Mouse (Mus musculus) T-helper 2 cell (primary cell): ENCODE results near the gene Dok3.

ENCODE experiments used
- in situ Hi-C: fragments of 300-600 bp; cut with MboI, MseI; formaldehyde crosslinking; loops from one replicate; pipeline ENCODE4 v1.15.1; 2025; ENCODE audit warnings: high pct_unique_total_duplicates

The Dok3 gene

DNA sequence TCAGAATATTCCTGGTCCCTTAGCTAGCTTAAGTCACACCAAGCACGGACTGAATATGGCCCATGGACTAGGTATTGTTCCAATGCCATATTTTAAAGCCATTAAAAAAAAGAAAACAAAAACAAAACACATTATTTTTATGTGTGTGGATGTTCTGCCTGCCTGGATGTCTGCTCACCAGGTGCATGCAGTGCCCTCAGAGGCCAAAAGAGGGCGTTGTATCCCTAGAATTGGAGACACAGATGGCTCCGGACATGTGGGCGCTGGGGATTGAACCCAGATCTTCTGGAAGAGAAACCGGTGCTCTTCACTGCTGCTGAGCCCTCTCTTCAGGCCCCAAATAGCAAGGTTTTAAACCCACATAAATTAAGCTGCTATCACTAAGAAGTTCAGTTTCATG is 51.1 kb downstream of the Dok3 start:
- in situ Hi-C loops: loop anchor here (5.0 kb wide), 1 partner anchor 34 kb away; the partner anchor contains the start of gene Pdlim7

- in situ Hi-C loops: loop anchor here (5.0 kb wide), 1 partner anchor 35 kb away; the partner anchor contains the start of gene Pdlim7
Observed at GRCm38 (mm10) chr13:55477492-55477891, 51.6 kb downstream of the Dok3 start.

GRCm38 (mm10) chr13:55476256-55476655 is 52.8 kb downstream of the Dok3 start:
- in situ Hi-C loops: loop anchor here (5.0 kb wide), 1 partner anchor 36 kb away; the partner anchor contains the start of gene Pdlim7

GRCm38 (mm10) chr13:55475750-55476149 is 53.3 kb downstream of the Dok3 start:
- in situ Hi-C loops: loop anchor here (5.0 kb wide), 1 partner anchor 37 kb away; the partner anchor contains the start of gene Pdlim7

DNA sequence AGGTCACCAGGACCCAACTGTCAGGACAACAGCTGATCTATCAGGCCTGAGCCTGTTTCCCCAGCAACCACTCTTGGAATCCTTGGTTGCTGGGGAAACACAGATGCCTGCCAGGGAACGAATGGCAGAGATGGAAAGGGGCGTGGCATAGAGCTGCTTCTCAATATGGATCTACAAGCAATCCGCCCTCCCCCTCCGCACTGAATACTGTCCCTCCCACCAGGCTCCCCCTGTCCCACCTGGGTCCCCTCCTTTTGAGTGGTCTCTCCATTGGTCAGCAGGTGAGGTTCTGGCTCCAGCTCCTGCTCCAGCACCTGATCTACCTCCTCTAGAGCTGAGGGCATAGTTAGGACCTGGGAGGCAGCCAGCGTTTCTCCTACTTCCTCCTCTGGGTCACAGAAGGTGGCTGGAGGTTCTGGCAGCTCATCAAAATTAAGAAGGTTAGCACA is 54.5 kb downstream of the Dok3 start:
- in situ Hi-C loops: loop anchor here (5.0 kb wide), 1 partner anchor 38 kb away; the partner anchor contains the start of gene Pdlim7

DNA sequence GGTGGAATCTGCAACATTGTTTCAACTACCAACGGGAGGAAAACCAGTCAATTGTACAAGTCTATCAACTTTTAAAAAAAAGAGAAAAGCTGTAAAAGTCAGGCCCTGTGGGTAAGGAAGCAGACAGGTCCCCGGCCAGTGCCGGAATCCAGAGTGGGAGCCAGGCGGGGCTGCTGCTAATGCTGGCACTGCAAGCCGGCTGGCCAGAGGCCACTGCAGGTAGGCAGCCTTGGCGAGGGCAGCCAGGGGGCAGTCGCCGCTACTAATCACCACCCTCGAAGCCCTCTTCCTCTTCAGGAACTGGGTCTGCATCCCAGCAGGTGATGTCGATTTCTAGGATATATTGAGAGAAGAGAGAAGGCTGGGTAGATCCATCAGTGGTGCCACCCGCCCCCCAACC is 55.1 kb downstream of the Dok3 start:
- in situ Hi-C loops: no loop called here
